Mouse (Mus musculus) liver, adult 2 months (tissue): ENCODE measurements at regions not wholly inside any gene's neighbourhood (a gene's known extent, or its start where the extent isn't known, plus 50 kb on each side); places are given as distances from the start of the nearest gene placed in this dataset.

Source experiments
- CTCF ChIP-seq: fragments of 200-500 bp; IDR thresholded peaks from 2 replicates; pipeline ENCODE4 v1.5.1; 2011; ENCODE audit warnings: low read depth, low read length, control low read depth
- POLR2A ChIP-seq: fragments of 200-500 bp; IDR thresholded peaks from 2 replicates; pipeline ENCODE4 v1.6.1; 2011; ENCODE audit warnings: low read length, control low read depth; ENCODE audit not compliant: insufficient read depth; ENCODE audit errors: extremely low read depth

DNA sequence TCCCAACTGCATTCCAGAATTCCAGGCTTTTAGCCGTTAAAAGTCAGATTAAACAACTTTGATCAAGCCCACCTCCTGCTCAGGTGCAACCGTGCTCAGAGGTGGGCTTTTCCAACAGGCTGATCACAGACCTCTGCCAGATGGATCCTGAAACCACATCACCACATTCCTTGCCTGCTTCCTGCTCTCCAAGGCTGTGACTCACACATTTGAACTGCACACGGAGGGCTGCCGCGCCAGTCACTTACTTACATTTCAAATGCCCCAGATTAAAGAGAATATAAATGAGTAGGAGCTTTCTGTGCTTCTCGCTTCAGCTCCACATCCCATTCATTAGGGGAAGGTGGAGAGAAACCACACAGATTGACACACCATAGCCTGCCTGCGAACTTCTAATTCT is 367.6 kb downstream of the Rpl36a-ps1 start:
- no peak for TF ChIP-seq CTCF
- TF ChIP-seq POLR2A: no peak
